23 mouse cellular contexts compared by ENCODE assay signal in genomic region chr16:32237930-32238680, GRCm38 (mm10). TPM values are rescaled to one million over a fixed set of nuclear protein-coding genes. Genes with fewer than 3 reads are reported as not detected.
A peak's percentile ranks its signal among the peaks of the same experiment; 100 is the strongest.
DNase-seq lines count a peak whose midpoint lies in the region; ATAC-seq and TF ChIP-seq lines count a peak whose summit lies in the region.
"Had no signal": no experiment of that assay in that cellular context is flagged by ENCODE, and none has a peak within 500 bp of the region (broad histone marks: within the 10 kb centered on the region; RNA-seq: fewer than 3 reads in every experiment).

No protein-coding gene starts in this region.

- H3K27me3 ChIP-seq in heart, embryonic 12.5 days (replicated peaks): no peaks in the 10 kb centered on the region
- H3K27me3 ChIP-seq in midbrain, embryonic 15.5 days (replicated peaks): no peaks in the 10 kb centered on the region
- H3K27me3 ChIP-seq in liver, postnatal 0 days (ENCODE audit: insufficient read depth, low read length): no peaks in the 10 kb centered on the region
- H3K27me3 ChIP-seq in hindbrain, embryonic 10.5 days (ENCODE audit: insufficient read depth, poor library complexity, severe bottlenecking): no peaks in the 10 kb centered on the region
- H3K27me3 ChIP-seq: hindbrain, embryonic 12.5 days; liver, embryonic 12.5 days; megakaryocyte, embryonic 14.5 days; neural tube, embryonic 12.5 days; stomach, embryonic 15.5 days had no signal

- H3K4me3 ChIP-seq in heart, embryonic 12.5 days: no peak overlapping the region
- no peak overlapping the region for H3K4me3 ChIP-seq in lung, adult 2 months (replicated peaks; ENCODE audit: extremely low read depth, low read depth, low read length)
- no peak overlapping the region for H3K4me3 ChIP-seq in midbrain, embryonic 15.5 days
- no peak overlapping the region for H3K4me3 ChIP-seq in liver, postnatal 0 days (ENCODE audit: low read depth, low read length)
- H3K4me3 ChIP-seq in hindbrain, embryonic 10.5 days: no peak overlapping the region
- H3K4me3 ChIP-seq: hindbrain, embryonic 12.5 days; liver, embryonic 12.5 days; megakaryocyte, embryonic 14.5 days; neural tube, embryonic 12.5 days; stomach, embryonic 15.5 days had no signal

- WGBS in heart, embryonic 12.5 days: 61% methylated on average over 19 of the region's 19 CpGs
- WGBS in lung, adult 2 months: 75% methylated on average over 19 of the region's 19 CpGs
- WGBS in midbrain, embryonic 15.5 days: 91% methylated on average over 19 of the region's 19 CpGs
- WGBS in liver, postnatal 0 days (ENCODE audit: insufficient replicate concordance): 86% methylated on average over 19 of the region's 19 CpGs
- WGBS in hindbrain, embryonic 10.5 days: 92% methylated on average over 19 of the region's 19 CpGs

- no peak for TF ChIP-seq POLR2A in lung, adult 2 months (IDR thresholded peaks at IDR 0.05; ENCODE audit: borderline replicate concordance, extremely low read depth, low read depth, low read length)

- DNase-seq in adrenal gland, postnatal 14 days: peak; percentile 57
- no peak for DNase-seq in adrenal gland, adult 8-10 months
- DNase-seq in lung, adult 2 months: peak; percentile 6
- DNase-seq in liver, postnatal 0 days: no peak
- DNase-seq in hindbrain, embryonic 10.5 days (ENCODE audit: low spot score): no peak
- DNase-seq: cerebellum, postnatal 36 days; gastrocnemius, postnatal 10 days; layer of hippocampus, postnatal 36 days; left cerebral cortex, postnatal 4 days had no signal

- ATAC-seq in heart, embryonic 12.5 days (ENCODE audit: insufficient number of reproducible peaks, low FRiP score): no peak; the same call in 1 of the 2 replicates
- ATAC-seq in midbrain, embryonic 15.5 days (replicated peaks): no peak
- ATAC-seq in liver, postnatal 0 days: no peak
- no peak for ATAC-seq in cerebellum, adult (ENCODE audit: insufficient number of reproducible peaks, low FRiP score, low TSS enrichment)
- ATAC-seq: liver, embryonic 12.5 days had no signal

- TF ChIP-seq EP300 in liver, postnatal 0 days (IDR thresholded peaks at IDR 0.05; ENCODE audit: low read depth): no peak

- TF ChIP-seq CTCF in lung, adult 2 months (IDR thresholded peaks at IDR 0.05; ENCODE audit: insufficient read depth, low read length): no peak
- no peak for TF ChIP-seq CTCF in liver, postnatal 0 days (IDR thresholded peaks at IDR 0.05; ENCODE audit: low read depth)

- H3K9me3 ChIP-seq in heart, embryonic 12.5 days (replicated peaks): no peaks in the 10 kb centered on the region
- H3K9me3 ChIP-seq in midbrain, embryonic 15.5 days: no peaks in the 10 kb centered on the region
- H3K9me3 ChIP-seq in liver, postnatal 0 days (ENCODE audit: low read length): no peaks in the 10 kb centered on the region
- H3K9me3 ChIP-seq in hindbrain, embryonic 10.5 days: no peaks in the 10 kb centered on the region
- H3K9me3 ChIP-seq: hindbrain, embryonic 12.5 days; liver, embryonic 12.5 days; megakaryocyte, embryonic 14.5 days; neural tube, embryonic 12.5 days; stomach, embryonic 15.5 days had no signal

- H3K9ac ChIP-seq in heart, embryonic 12.5 days: no peak overlapping the region
- no peak overlapping the region for H3K9ac ChIP-seq in midbrain, embryonic 15.5 days
- no peak overlapping the region for H3K9ac ChIP-seq in liver, postnatal 0 days (replicated peaks)
- H3K9ac ChIP-seq: hindbrain, embryonic 12.5 days; liver, embryonic 12.5 days; neural tube, embryonic 12.5 days; stomach, embryonic 15.5 days had no signal

- peaks cover 36% of the 10 kb centered on the region for H3K36me3 ChIP-seq in heart, embryonic 12.5 days
- H3K36me3 ChIP-seq in midbrain, embryonic 15.5 days (replicated peaks): peaks cover 3% of the 10 kb centered on the region
- H3K36me3 ChIP-seq in liver, postnatal 0 days (replicated peaks; ENCODE audit: insufficient read depth, low read length): peaks cover 26% of the 10 kb centered on the region
- peaks cover 62% of the 10 kb centered on the region for H3K36me3 ChIP-seq in hindbrain, embryonic 10.5 days

- H3K4me2 ChIP-seq in heart, embryonic 12.5 days: peak overlapping the region; percentile 20
- no peak overlapping the region for H3K4me2 ChIP-seq in midbrain, embryonic 15.5 days
- H3K4me2 ChIP-seq in liver, postnatal 0 days (ENCODE audit: low read depth, low read length): no peak overlapping the region
- H3K4me2 ChIP-seq: hindbrain, embryonic 12.5 days; liver, embryonic 12.5 days; neural tube, embryonic 12.5 days; stomach, embryonic 15.5 days had no signal

- peak overlapping the region; percentile 83 for H3K27ac ChIP-seq in heart, embryonic 12.5 days (ENCODE audit: poor library complexity, severe bottlenecking)
- no peak overlapping the region for H3K27ac ChIP-seq in midbrain, embryonic 15.5 days
- no peak overlapping the region for H3K27ac ChIP-seq in liver, postnatal 0 days (ENCODE audit: low read depth)
- no peak overlapping the region for H3K27ac ChIP-seq in hindbrain, embryonic 10.5 days
- H3K27ac ChIP-seq: hindbrain, embryonic 12.5 days; liver, embryonic 12.5 days; neural tube, embryonic 12.5 days; stomach, embryonic 15.5 days had no signal

- peaks cover 18% of the 10 kb centered on the region for H3K4me1 ChIP-seq in heart, embryonic 12.5 days (replicated peaks)
- H3K4me1 ChIP-seq in lung, adult 2 months (ENCODE audit: control insufficient read depth, insufficient read depth, low read length): 0 out of 2 replicates have a peak, but pooled peaks cover 2% of the 10 kb centered on the region
- peaks cover 2% of the 10 kb centered on the region for H3K4me1 ChIP-seq in midbrain, embryonic 15.5 days
- peaks cover 4% of the 10 kb centered on the region for H3K4me1 ChIP-seq in liver, postnatal 0 days (ENCODE audit: insufficient read depth)
- H3K4me1 ChIP-seq in hindbrain, embryonic 10.5 days (replicated peaks): no peaks in the 10 kb centered on the region
- H3K4me1 ChIP-seq: hindbrain, embryonic 12.5 days; neural tube, embryonic 12.5 days; stomach, embryonic 15.5 days had no signal

RNA-seq across cellular contexts. Expression of gene Fbxo45, which starts 8.9 kb away (rescaled TPM):
- total RNA-seq in adrenal gland, postnatal 14 days (2021): 17.6 and 18.4 TPM in 2 replicates
- total RNA-seq in adrenal gland, adult 8-10 months (2022): 10 to 100 TPM; 16.8 to 20.1 (median 19.2) TPM
- polyA plus RNA-seq in heart, embryonic 12.5 days (2016; fragmentation: Nextera tagmentation; extraction: Ambion mirVana): 14.9 and 16.2 TPM in 2 replicates
- 3.7 and 5.2 TPM in 2 replicates for polyA plus RNA-seq in lung, adult 2 months (2012; rRNA removed)
- 21.1 and 22.6 TPM in 2 replicates for polyA plus RNA-seq in midbrain, embryonic 15.5 days (2015; fragmentation: Nextera tagmentation; extraction: Ambion mirVana)
- 3.1 and 3.4 TPM in 2 replicates for polyA plus RNA-seq in liver, postnatal 0 days (2015; fragmentation: Nextera tagmentation; extraction: Ambion mirVana)
- polyA plus RNA-seq in hindbrain, embryonic 10.5 days (2016; fragmentation: Nextera tagmentation; extraction: Ambion mirVana): 9.0 and 10.6 TPM in 2 replicates

RNA-seq across cellular contexts. Expression of gene Wdr53, which starts 8.9 kb away (rescaled TPM):
- 13.9 and 16.7 TPM in 2 replicates for total RNA-seq in adrenal gland, postnatal 14 days (2021)
- total RNA-seq in adrenal gland, adult 8-10 months (2022): 10 to 100 TPM; 13.0 to 17.8 (median 14.9) TPM
- polyA plus RNA-seq in heart, embryonic 12.5 days (2016; fragmentation: Nextera tagmentation; extraction: Ambion mirVana): 11.9 and 12.5 TPM in 2 replicates
- 2.6 and 5.5 TPM in 2 replicates for polyA plus RNA-seq in lung, adult 2 months (2012; rRNA removed)
- polyA plus RNA-seq in midbrain, embryonic 15.5 days (2015; fragmentation: Nextera tagmentation; extraction: Ambion mirVana): 13.7 and 15.6 TPM in 2 replicates
- 10.7 and 10.8 TPM in 2 replicates for polyA plus RNA-seq in liver, postnatal 0 days (2015; fragmentation: Nextera tagmentation; extraction: Ambion mirVana)
- 17.4 and 19.0 TPM in 2 replicates for polyA plus RNA-seq in hindbrain, embryonic 10.5 days (2016; fragmentation: Nextera tagmentation; extraction: Ambion mirVana)

RNA-seq across cellular contexts. Expression of gene Smco1, which starts 33.2 kb away (rescaled TPM):
- total RNA-seq in adrenal gland, postnatal 14 days (2021): not detected in 2 replicates
- total RNA-seq in adrenal gland, adult 8-10 months (2022): not detected
- 0.18 TPM in 1 of 2 replicates, not detected in the other for polyA plus RNA-seq in heart, embryonic 12.5 days (2016; fragmentation: Nextera tagmentation; extraction: Ambion mirVana)
- polyA plus RNA-seq in lung, adult 2 months (2012; rRNA removed): 0.13 TPM in 1 of 2 replicates, not detected in the other
- polyA plus RNA-seq in midbrain, embryonic 15.5 days (2015; fragmentation: Nextera tagmentation; extraction: Ambion mirVana): 0.13 TPM in 1 of 2 replicates, not detected in the other
- not detected in 2 replicates for polyA plus RNA-seq in liver, postnatal 0 days (2015; fragmentation: Nextera tagmentation; extraction: Ambion mirVana)
- polyA plus RNA-seq in hindbrain, embryonic 10.5 days (2016; fragmentation: Nextera tagmentation; extraction: Ambion mirVana): 0.10 TPM in 1 of 2 replicates, not detected in the other
- total RNA-seq: left cerebral cortex, postnatal 4 days had no signal
- polyA plus RNA-seq: embryonic facial prominence, embryonic 11.5 days; intestine, embryonic 14.5 days; kidney, embryonic 14.5 days; large intestine, adult 2 months; liver, embryonic 12.5 days; neural tube, embryonic 12.5 days; small intestine, adult 2 months; thymus, postnatal 0 days had no signal

RNA-seq across cellular contexts. Expression of gene Rnf168, which starts 39.2 kb away (rescaled TPM):
- total RNA-seq in adrenal gland, postnatal 14 days (2021): 22.2 and 22.8 TPM in 2 replicates
- total RNA-seq in adrenal gland, adult 8-10 months (2022): 10 to 100 TPM; 24.5 to 30.2 (median 26.0) TPM
- 26.6 and 27.3 TPM in 2 replicates for polyA plus RNA-seq in heart, embryonic 12.5 days (2016; fragmentation: Nextera tagmentation; extraction: Ambion mirVana)
- polyA plus RNA-seq in lung, adult 2 months (2012; rRNA removed): 8.2 and 12.0 TPM in 2 replicates
- 28.4 and 30.5 TPM in 2 replicates for polyA plus RNA-seq in midbrain, embryonic 15.5 days (2015; fragmentation: Nextera tagmentation; extraction: Ambion mirVana)
- 8.7 and 10.7 TPM in 2 replicates for polyA plus RNA-seq in liver, postnatal 0 days (2015; fragmentation: Nextera tagmentation; extraction: Ambion mirVana)
- 24.0 and 32.2 TPM in 2 replicates for polyA plus RNA-seq in hindbrain, embryonic 10.5 days (2016; fragmentation: Nextera tagmentation; extraction: Ambion mirVana)

RNA-seq across cellular contexts. Expression of gene Bex6, which starts 58.5 kb away (rescaled TPM):
- not detected in 2 replicates for total RNA-seq in adrenal gland, postnatal 14 days (2021)
- total RNA-seq in adrenal gland, adult 8-10 months (2022): not detected
- polyA plus RNA-seq in heart, embryonic 12.5 days (2016; fragmentation: Nextera tagmentation; extraction: Ambion mirVana): not detected in 2 replicates
- polyA plus RNA-seq in lung, adult 2 months (2012; rRNA removed): not detected in 2 replicates
- polyA plus RNA-seq in midbrain, embryonic 15.5 days (2015; fragmentation: Nextera tagmentation; extraction: Ambion mirVana): not detected in 2 replicates
- 0.94 and 1.2 TPM in 2 replicates for polyA plus RNA-seq in liver, postnatal 0 days (2015; fragmentation: Nextera tagmentation; extraction: Ambion mirVana)
- not detected in 2 replicates for polyA plus RNA-seq in hindbrain, embryonic 10.5 days (2016; fragmentation: Nextera tagmentation; extraction: Ambion mirVana)
- total RNA-seq: layer of hippocampus, postnatal 36 days; left cerebral cortex, postnatal 4 days had no signal
- polyA plus RNA-seq: embryonic facial prominence, embryonic 11.5 days; hindbrain, embryonic 12.5 days; intestine, embryonic 14.5 days; kidney, embryonic 14.5 days; large intestine, adult 2 months; neural tube, embryonic 12.5 days; small intestine, adult 2 months had no signal

Comparison
In these comparisons a context has a peak if more than half of its experiments do, and no peak if none do; other contexts are left out.
1. DNase-seq: peak in adrenal gland, postnatal 14 days (single experiment) and lung, adult 2 months (single experiment); none in adrenal gland, adult 8-10 months (single experiment), liver, postnatal 0 days (single experiment) and hindbrain, embryonic 10.5 days (single experiment).